Comparison of ENCODE assay signal across 12 mouse cellular contexts in genomic region chrX:96134243-96134661, GRCm38 (mm10). TPM values are rescaled to one million over a fixed set of nuclear protein-coding genes. Genes with fewer than 3 reads are reported as not detected.
DNase-seq lines count a peak whose midpoint lies in the region; ATAC-seq and TF ChIP-seq lines count a peak whose summit lies in the region.
"Had no signal": no experiment of that assay in that cellular context is flagged by ENCODE, and none has a peak within 500 bp of the region (broad histone marks: within the 10 kb centered on the region; RNA-seq: fewer than 3 reads in every experiment).

No protein-coding gene starts in this region.

- no peak overlapping the region for H3K4me3 ChIP-seq in heart, embryonic 13.5 days
- no peak overlapping the region for H3K4me3 ChIP-seq in ES-Bruce4 (ENCODE audit: low read depth, low read length)
- no peak overlapping the region for H3K4me3 ChIP-seq in liver, adult 2 months (ENCODE audit: insufficient read depth, low read depth, low read length)
- no peak overlapping the region for H3K4me3 ChIP-seq in hindbrain, embryonic 10.5 days
- H3K4me3 ChIP-seq: limb, embryonic 15.5 days had no signal

- no peak for TF ChIP-seq EP300 in ES-Bruce4 (IDR thresholded peaks at IDR 0.05; ENCODE audit: insufficient read depth, low read depth, low read length)

- H3K9me3 ChIP-seq in heart, embryonic 13.5 days, result no peaks in the 10 kb centered on the region
- no peaks in the 10 kb centered on the region for H3K9me3 ChIP-seq in ES-Bruce4 (replicated peaks; ENCODE audit: control insufficient read depth, insufficient read depth, low read length, poor library complexity, severe bottlenecking)
- H3K9me3 ChIP-seq in hindbrain, embryonic 10.5 days, result no peaks in the 10 kb centered on the region
- H3K9me3 ChIP-seq: limb, embryonic 15.5 days had no signal

- peaks cover 54% of the 10 kb centered on the region for H3K4me1 ChIP-seq in heart, embryonic 13.5 days
- peaks cover 2% of the 10 kb centered on the region for H3K4me1 ChIP-seq in ES-Bruce4 (ENCODE audit: control insufficient read depth, insufficient read depth, low read length)
- no peaks in the 10 kb centered on the region for H3K4me1 ChIP-seq in liver, adult 2 months (ENCODE audit: control insufficient read depth, insufficient read depth, low read length)
- H3K4me1 ChIP-seq in hindbrain, embryonic 10.5 days (replicated peaks), result peaks cover 9% of the 10 kb centered on the region; the same call in 1 of the 2 replicates
- H3K4me1 ChIP-seq: limb, embryonic 15.5 days had no signal

- intact Hi-C loops in heart, postnatal 25 days (cut with DNase I), result no loop called here

- H3K36me3 ChIP-seq in heart, embryonic 13.5 days, result no peaks in the 10 kb centered on the region
- no peaks in the 10 kb centered on the region; the same call in 1 of the 2 replicates for H3K36me3 ChIP-seq in ES-Bruce4 (ENCODE audit: control insufficient read depth, insufficient read depth, low read length, poor library complexity, severe bottlenecking)
- no peaks in the 10 kb centered on the region for H3K36me3 ChIP-seq in liver, adult 2 months (ENCODE audit: control insufficient read depth, insufficient read depth, low read length)
- no peaks in the 10 kb centered on the region for H3K36me3 ChIP-seq in hindbrain, embryonic 10.5 days
- H3K36me3 ChIP-seq: limb, embryonic 15.5 days had no signal

- ATAC-seq in heart, embryonic 13.5 days (ENCODE audit: extremely low read depth, insufficient number of reproducible peaks, low FRiP score, low TSS enrichment), result no peak
- ATAC-seq: hindbrain, embryonic 16.5 days had no signal

- H3K79me2 ChIP-seq in liver, adult 2 months (ENCODE audit: control insufficient read depth, insufficient read depth, low read length), result no peaks in the 10 kb centered on the region

- H3K27me3 ChIP-seq in heart, embryonic 13.5 days (replicated peaks), result no peaks in the 10 kb centered on the region
- no peaks in the 10 kb centered on the region for H3K27me3 ChIP-seq in ES-Bruce4 (ENCODE audit: control insufficient read depth, insufficient read depth, low read length, poor library complexity, severe bottlenecking)
- H3K27me3 ChIP-seq in liver, adult 2 months (ENCODE audit: control insufficient read depth, insufficient read depth, low read length), result no peaks in the 10 kb centered on the region
- H3K27me3 ChIP-seq in hindbrain, embryonic 10.5 days (ENCODE audit: insufficient read depth, poor library complexity, severe bottlenecking), result no peaks in the 10 kb centered on the region
- H3K27me3 ChIP-seq: CH12.LX; limb, embryonic 15.5 days had no signal

- WGBS in heart, embryonic 13.5 days, result 42% methylated on average over 5 of the region's 5 CpGs
- 59% methylated on average over 5 of the region's 5 CpGs for WGBS in liver, adult 2 months
- WGBS in hindbrain, embryonic 10.5 days, result 76% methylated on average over 5 of the region's 5 CpGs

- TF ChIP-seq POLR2A in ES-Bruce4 (IDR thresholded peaks at IDR 0.05; ENCODE audit: insufficient read depth, low read length), result no peak
- no peak for TF ChIP-seq POLR2A in liver, adult 2 months (IDR thresholded peaks at IDR 0.05; ENCODE audit: extremely low read depth, insufficient read depth, low read length)

- no peak for TF ChIP-seq CTCF in ES-Bruce4 (IDR thresholded peaks at IDR 0.05; ENCODE audit: low read depth, low read length)
- TF ChIP-seq CTCF in liver, adult 2 months (IDR thresholded peaks at IDR 0.05; ENCODE audit: low read depth, low read length), result no peak

- no peak for DNase-seq in heart, postnatal 25 days (ENCODE audit: low spot score)
- no peak for DNase-seq in liver, adult 2 months (ENCODE audit: extremely low read depth, low read depth, low spot score)
- DNase-seq in lung, postnatal 25 days (ENCODE audit: low spot score), result peak; percentile 59
- no peak for DNase-seq in B cell, adult 2 months
- no peak for DNase-seq in hindbrain, embryonic 10.5 days (ENCODE audit: low spot score)
- no peak for DNase-seq in adrenal gland, postnatal 4 days (ENCODE audit: low spot score in 2 of 2)
- DNase-seq: retina, postnatal 1 day had no signal

- no peak overlapping the region for H3K9ac ChIP-seq in heart, embryonic 13.5 days
- no peak overlapping the region for H3K9ac ChIP-seq in ES-Bruce4 (ENCODE audit: low read depth, poor library complexity, severe bottlenecking)
- H3K9ac ChIP-seq in liver, adult 2 months (ENCODE audit: low read depth, low read length), result no peak overlapping the region
- H3K9ac ChIP-seq: limb, embryonic 15.5 days had no signal

- H3K4me2 ChIP-seq in heart, embryonic 13.5 days, result no peak overlapping the region
- H3K4me2 ChIP-seq: limb, embryonic 15.5 days had no signal

- H3K27ac ChIP-seq in heart, embryonic 13.5 days (replicated peaks), result peak overlapping the region; percentile 71
- peak overlapping the region; percentile 72 for H3K27ac ChIP-seq in ES-Bruce4 (ENCODE audit: insufficient read depth, low read length)
- 0 out of 2 replicates have a peak overlapping the region, but pooled peaks have one; percentile 12 for H3K27ac ChIP-seq in liver, adult 2 months (replicated peaks; ENCODE audit: insufficient read depth, low read depth, low read length)
- H3K27ac ChIP-seq in hindbrain, embryonic 10.5 days, result no peak overlapping the region
- H3K27ac ChIP-seq: limb, embryonic 15.5 days had no signal

RNA-seq across cellular contexts. Expression of gene Msn, which starts 38.4 kb away (rescaled TPM):
- polyA plus RNA-seq in heart, embryonic 13.5 days (2015; fragmentation: Nextera tagmentation; extraction: Ambion mirVana), result 180 and 183 TPM in 2 replicates
- total RNA-seq in heart, postnatal 25 days (2021), result 100 to 1,000 TPM; 124 to 133 TPM
- polyA plus RNA-seq in ES-Bruce4 (2011; ENCODE audit: insufficient read depth, insufficient read length, low read depth, missing spikeins), result 127 and 134 TPM in 2 replicates
- total RNA-seq in liver, adult 2 months (2014; rRNA removed), result 8.3 and 10.8 TPM in 2 replicates
- polyA plus RNA-seq in liver, adult 2 months (2012; rRNA removed), result 6.7 and 10.8 TPM in 2 replicates
- polyA plus RNA-seq in hindbrain, embryonic 10.5 days (2016; fragmentation: Nextera tagmentation; extraction: Ambion mirVana), result 122 and 128 TPM in 2 replicates
- total RNA-seq in adrenal gland, postnatal 4 days (2021), result 100 to 1,000 TPM; 154 TPM

Comparison
In these comparisons a context has a peak if more than half of its experiments do, and no peak if none do; other contexts are left out.
1. RNA of gene Msn, which starts 38.4 kb away (polyA plus RNA-seq): 180 to 183 TPM in heart, embryonic 13.5 days, 127 to 134 TPM in ES-Bruce4 and 122 to 128 TPM in hindbrain, embryonic 10.5 days; 6.7 to 10.8 TPM in liver, adult 2 months; every median in the first group is over 10 times any median in the second.